Mouse (Mus musculus) kidney, adult 18-20 months (tissue): ENCODE data around the gene Fam131a.

Source experiments
- DNase-seq: peaks from one replicate; pipeline ENCODE4 v3.0.0; 2021

Fam131a gene

GRCm38 (mm10) chr16:20699266-20699665 lies 6.2 kb downstream of the Fam131a start:
- no peak for DNase-seq

GRCm38 (mm10) chr16:20700036-20700435 lies 7.0 kb downstream of the Fam131a start:
- DNase-seq: no peak

DNA sequence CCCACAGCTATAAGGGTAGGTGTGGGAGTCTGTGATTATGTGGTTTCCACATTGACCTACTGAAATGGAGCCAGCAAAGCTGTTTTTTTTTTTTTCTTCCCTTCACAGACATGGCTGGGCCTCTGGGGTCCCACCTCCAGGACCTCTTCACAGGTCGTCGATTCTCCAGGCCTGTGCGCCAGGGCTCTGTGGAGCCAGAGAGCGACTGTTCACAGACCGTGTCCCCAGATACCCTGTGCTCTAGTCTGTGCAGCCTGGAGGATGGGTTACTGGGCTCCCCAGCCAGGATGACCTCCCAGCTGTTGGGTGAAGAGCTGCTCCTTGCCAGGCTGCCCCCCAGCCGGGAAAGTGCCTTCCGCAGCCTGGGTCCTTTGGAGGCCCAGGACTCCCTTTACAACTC lies 8.3 kb downstream of the Fam131a start:
- no peak for DNase-seq

DNA sequence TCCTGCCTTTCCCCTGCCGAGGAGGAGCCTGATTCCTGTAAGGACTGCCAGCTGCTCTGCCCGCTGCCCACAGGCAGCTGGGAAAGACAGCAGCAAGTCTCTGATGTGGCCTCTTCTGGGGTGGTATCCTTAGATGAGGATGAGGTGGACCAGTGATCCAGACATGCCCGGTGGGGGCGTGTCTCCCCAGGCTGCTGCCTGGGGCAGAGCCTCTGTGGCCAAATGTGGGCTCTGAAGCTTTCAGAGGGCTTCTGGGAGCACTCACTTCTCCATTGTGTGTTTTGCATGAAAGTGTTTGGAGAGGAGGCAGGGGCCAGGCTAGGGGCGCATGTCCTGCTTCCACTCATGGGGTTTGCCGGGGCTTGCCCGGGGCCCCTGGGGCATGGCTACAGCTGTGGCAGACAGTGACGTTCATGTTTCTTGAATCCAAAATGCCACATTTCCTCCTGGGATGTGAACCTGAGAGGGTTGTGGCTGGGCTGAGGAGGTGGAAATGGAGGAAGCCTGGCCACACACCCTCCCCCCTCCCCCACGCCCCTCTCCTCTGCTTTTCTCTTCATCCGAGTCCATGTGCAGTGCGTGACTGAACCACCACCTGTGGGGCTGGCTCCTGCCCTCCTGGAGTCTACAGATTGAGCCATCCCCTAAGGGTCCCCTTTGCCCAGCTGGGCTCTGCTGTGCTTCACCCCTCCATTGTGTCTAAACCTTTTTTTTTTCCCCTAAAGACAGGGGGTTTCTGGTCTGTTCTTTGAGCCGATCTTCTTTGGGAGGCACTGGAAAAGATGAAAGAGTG lies 8.9 kb downstream of the Fam131a start:
- no peak for DNase-seq

- DNase-seq: peak; percentile 70
Observed at GRCm38 (mm10) chr16:20702522-20702893, 9.5 kb downstream of the Fam131a start.

GRCm38 (mm10) chr16:20703071-20703470 lies 10.0 kb downstream of the Fam131a start:
- no peak for DNase-seq

- no peak for DNase-seq
Observed at GRCm38 (mm10) chr16:20703699-20704400, 10.8 kb downstream of the Fam131a start.

GRCm38 (mm10) chr16:20705786-20706185 lies 12.7 kb downstream of the Fam131a start:
- no peak for DNase-seq

DNA sequence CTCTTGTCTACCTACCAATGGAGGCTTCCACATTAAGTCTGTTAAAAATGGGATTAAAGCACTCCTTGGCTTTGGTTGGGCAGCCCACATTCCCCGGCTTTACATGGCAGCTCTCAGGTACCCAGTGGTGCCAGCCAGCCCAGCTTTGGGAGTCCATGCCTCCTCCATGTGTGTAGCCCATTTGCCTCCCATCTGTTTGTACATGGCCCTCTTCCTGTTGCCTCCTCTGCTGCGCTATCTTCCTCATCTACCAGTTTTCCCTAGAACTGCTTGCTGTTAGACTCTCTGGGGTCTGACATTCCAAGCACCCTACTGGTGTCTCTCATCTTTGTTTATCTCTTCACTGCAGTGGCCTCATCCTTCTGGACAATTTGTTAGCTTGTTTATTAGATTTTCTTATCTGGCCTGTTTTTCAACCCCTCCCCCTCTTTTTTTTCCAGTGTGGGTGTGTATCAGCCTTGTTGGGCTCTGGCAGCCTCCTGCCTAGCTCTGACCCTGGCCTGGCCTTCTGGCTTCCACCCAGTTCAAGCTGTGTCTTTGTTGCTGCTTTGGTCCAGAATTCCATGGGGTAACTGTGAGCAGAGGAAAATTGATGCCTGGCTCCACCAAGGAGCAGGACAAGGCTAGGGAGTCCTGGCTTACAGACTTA lies 13.5 kb downstream of the Fam131a start:
- no peak for DNase-seq

DNA sequence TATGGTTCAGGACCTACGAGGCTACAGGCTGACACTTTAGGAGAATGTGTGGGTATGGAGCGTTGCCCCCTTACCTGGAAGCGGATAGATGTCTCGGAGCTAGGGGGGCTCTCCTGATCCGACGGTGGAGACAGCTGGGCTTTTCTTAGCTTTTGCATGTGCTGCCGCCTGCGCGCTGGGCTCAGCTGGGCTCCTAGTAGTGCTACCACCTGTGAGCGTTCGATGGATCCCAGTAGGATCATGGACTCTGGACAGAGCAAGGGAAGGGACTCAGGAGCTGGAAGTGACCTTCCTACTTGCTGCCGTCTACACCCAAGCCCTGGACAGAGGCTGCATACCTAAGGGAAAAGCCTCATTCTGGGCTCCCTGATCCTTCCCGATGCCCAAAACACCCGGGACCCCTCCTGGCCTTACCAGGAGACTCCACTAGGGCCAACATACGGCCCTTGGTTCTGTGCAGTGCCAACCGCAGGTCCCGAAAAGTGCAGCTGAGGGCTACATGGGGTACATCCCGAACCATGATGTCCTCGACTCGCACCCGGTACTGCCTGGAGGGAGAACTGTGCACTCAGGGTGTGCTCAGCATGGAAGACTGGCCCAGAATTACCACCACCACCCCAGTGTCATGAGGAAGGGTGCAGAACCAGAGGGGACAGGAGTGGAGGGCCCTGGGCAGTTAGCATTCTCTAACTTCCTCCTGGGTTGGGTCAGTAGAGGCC lies 15.3 kb downstream of the Fam131a start:
- DNase-seq: no peak

- DNase-seq: peak; percentile 25
Observed at GRCm38 (mm10) chr16:20708939-20709734, 16.1 kb downstream of the Fam131a start.

- DNase-seq: no peak
Observed at GRCm38 (mm10) chr16:20710370-20710769, 17.3 kb downstream of the Fam131a start.

DNA sequence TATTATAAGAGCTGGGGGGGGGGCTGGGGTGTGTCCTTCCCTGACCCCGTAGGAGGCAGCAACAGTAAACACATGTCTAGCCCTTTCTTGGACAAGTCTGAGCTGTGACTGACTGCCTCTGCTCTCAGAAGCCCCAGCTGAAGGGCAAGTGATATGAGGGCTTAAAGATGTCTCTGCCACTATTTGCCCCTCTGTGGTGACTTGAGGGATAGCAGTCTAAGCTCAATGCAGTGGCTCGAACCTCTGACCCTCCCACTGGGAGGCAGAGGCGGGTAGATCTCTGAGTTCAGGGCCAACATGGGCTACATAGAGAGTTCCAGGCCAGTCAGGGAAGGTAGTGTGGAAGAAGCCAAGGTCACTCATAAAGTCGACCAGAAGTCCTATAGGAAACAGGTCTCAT lies 17.8 kb downstream of the Fam131a start:
- DNase-seq: no peak

GRCm38 (mm10) chr16:20712190-20712589 lies 19.1 kb downstream of the Fam131a start:
- no peak for DNase-seq

DNA sequence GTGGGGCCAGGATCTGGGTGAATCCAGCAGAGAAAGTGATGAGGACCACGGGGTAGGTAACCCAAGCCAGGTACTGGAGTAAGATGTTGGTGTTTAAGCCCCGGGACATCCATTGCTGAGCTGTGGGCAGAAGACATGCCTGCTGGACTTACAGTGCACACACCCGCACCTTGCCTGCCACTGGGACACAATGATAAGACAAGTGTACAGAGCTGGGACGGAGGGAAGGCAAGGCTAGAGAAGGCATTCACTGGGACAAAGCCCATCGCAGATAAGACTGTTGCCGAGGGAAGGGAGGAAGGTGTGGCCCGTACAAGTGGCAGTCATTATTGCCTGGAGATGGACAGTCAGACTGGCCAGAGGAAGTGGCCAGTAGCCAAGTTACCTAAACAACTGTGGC lies 19.8 kb downstream of the Fam131a start:
- no peak for DNase-seq

- no peak for DNase-seq
Observed at GRCm38 (mm10) chr16:20714307-20715080, 21.5 kb downstream of the Fam131a start.

- no peak for DNase-seq
Observed at GRCm38 (mm10) chr16:20715161-20715560, 22.1 kb downstream of the Fam131a start.

DNA sequence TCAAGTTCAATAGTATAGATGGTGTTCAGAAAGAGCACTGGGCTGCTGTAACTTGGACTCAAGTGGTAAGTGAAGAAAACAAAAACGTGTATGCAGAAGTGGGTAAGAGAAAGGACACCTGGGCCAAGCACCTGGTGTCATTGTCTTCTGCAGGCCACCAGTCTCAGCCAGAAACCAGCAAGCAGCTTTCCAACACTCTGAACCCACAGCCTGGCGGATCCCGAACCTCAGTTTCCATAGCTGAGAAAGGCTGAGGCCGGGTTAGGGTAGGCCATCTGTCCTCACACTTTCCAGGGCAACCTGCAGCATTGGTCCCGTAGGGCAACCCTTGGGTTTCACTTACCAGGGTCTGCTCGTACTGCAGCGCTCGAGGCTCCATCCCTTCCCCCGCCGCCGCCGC lies 22.5 kb downstream of the Fam131a start:
- no peak for DNase-seq

GRCm38 (mm10) chr16:20715976-20716840 lies 23.2 kb downstream of the Fam131a start:
- DNase-seq: peak; percentile 91

DNA sequence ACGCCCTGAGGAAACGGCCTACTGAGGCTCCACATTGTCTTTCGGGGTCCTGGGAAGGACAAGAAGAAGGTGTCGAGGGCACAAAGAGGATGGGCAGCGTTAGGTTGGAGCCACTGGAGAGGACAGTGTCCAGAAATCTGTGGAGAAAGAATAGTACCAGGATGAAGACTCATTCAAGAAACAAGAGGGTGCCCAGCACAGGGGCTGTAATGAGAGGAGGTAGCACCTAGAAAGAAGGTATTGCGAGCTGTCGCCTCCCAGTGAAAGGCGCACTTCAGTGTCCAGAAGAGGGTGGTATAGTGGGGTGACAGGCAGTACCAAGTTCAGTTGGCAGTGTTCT lies 23.8 kb downstream of the Fam131a start:
- no peak for DNase-seq
